Mouse (Mus musculus): ENCODE data around the gene Usp7. TPM values are rescaled to one million over a fixed set of nuclear protein-coding genes. Genes with fewer than 3 reads are reported as not detected.

Gene Usp7
- 31.9 and 36.8 TPM in 2 replicates for polyA plus RNA-seq (2015; fragmentation: Nextera tagmentation; extraction: Ambion mirVana)

- 91% methylated on average over 20 of the region's 20 CpGs for WGBS
- Histone ChIP-seq H3K27me3 (no peaks in the 10 kb centered on the region), H3K4me1 (peaks cover 10% of the 10 kb centered on the region), H3K27ac (no peak within 1 kb of the TSS), H3K4me3 (no peak within 1 kb of the TSS), H3K9me3 (no peaks in the 10 kb centered on the region), H3K36me3 (no peaks in the 10 kb centered on the region), H3K9ac (no peak within 1 kb of the TSS), H3K4me2 (replicated peaks) (no peak within 1 kb of the TSS)
- no peak for ATAC-seq (ENCODE audit: low FRiP score, low read depth)
Measured at GRCm38 (mm10) chr16:8791949-8792557, at the start of gene Usp7. Gene Usp7 (minus strand): TSS chr16:8792308.

DNA sequence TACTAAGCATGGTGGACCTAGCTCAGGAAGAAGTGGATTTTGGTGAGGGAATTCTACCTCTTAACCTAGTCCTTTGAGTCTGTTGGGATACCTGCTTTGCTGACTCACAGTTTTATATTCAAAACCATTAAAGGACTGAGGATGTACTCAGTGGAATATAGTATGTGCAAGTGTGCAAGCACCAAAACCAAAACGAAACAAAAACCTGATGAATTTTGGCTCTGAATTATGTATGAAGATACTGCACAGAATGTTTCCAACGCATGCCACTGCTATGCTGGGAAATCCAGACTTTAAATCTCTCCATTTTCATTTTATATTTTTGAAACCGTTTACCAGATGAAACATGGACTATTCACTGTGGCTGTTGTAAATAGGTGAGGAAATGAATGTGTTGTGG lies 48.4 kb upstream of the Usp7 start:
- Histone ChIP-seq H3K4me3 (no peak overlapping the region), H3K9me3 (no peaks in the 10 kb centered on the region), H3K27me3 (no peaks in the 10 kb centered on the region), H3K9ac (no peak overlapping the region), H3K36me3 (peaks cover 63% of the 10 kb centered on the region), H3K27ac (no peak overlapping the region), H3K4me1 (no peaks in the 10 kb centered on the region), H3K4me2 (replicated peaks) (no peak overlapping the region)
- 90% methylated on average over 3 of the region's 3 CpGs for WGBS
- ATAC-seq (ENCODE audit: low FRiP score, low read depth): no peak

DNA sequence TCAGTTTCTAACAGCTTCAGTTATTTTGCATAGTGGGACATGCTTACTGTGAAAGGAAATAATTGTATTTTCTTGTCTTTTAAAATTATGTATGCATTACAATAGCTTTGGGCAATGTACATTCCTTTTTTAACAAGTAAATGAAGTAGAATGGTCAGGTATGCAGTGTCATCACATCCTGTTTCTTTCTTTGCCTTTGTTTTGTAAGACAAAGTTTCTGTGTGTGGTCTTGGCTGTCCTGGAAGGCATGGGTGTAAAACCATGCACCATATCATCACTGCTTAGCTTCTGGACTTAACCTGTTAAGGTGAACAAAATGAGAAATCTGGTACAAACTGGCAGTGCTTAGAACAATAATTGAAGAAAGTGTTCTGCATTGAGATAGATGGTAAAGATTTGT lies 46.8 kb upstream of the Usp7 start:
- H3K4me1 ChIP-seq: peaks cover 1% of the 10 kb centered on the region; the same call in 1 of the 2 replicates
- no peaks in the 10 kb centered on the region for H3K9me3 ChIP-seq
- H3K36me3 ChIP-seq: peaks cover 71% of the 10 kb centered on the region
- H3K27ac ChIP-seq: no peak overlapping the region
- no peak overlapping the region for H3K4me3 ChIP-seq
- H3K9ac ChIP-seq: no peak overlapping the region
- ATAC-seq (ENCODE audit: low FRiP score, low read depth): no peak
- H3K27me3 ChIP-seq: no peaks in the 10 kb centered on the region
- H3K4me2 ChIP-seq (replicated peaks): no peak overlapping the region

DNA sequence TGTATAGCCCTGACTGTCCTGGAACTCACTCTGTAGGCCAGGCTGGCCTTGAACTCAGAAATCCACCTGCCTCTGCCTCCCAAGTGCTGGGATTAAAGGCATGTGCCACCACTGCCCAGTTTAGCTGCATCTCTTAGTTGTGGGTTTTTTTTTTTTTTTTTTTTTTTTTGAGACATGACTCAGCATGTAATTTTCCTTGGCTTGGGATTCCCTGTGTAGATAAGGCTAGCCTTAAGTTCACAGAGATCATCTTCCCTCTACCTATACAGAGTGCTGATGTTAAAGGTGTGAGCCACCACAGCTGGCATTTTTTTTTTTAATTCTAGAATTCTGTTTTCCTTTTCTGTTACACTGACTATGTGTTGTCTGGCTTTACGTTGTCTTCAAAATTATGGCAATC lies 45.5 kb upstream of the Usp7 start:
- Histone ChIP-seq H3K27ac (no peak overlapping the region), H3K9me3 (no peaks in the 10 kb centered on the region), H3K9ac (no peak overlapping the region), H3K4me3 (no peak overlapping the region), H3K4me1 (peaks cover 13% of the 10 kb centered on the region), H3K4me2 (replicated peaks) (no peak overlapping the region), H3K36me3 (peaks cover 72% of the 10 kb centered on the region), H3K27me3 (no peaks in the 10 kb centered on the region)
- WGBS: 97% methylated on average over 1 of the region's 1 CpGs
- no peak for ATAC-seq (ENCODE audit: low FRiP score, low read depth)

DNA sequence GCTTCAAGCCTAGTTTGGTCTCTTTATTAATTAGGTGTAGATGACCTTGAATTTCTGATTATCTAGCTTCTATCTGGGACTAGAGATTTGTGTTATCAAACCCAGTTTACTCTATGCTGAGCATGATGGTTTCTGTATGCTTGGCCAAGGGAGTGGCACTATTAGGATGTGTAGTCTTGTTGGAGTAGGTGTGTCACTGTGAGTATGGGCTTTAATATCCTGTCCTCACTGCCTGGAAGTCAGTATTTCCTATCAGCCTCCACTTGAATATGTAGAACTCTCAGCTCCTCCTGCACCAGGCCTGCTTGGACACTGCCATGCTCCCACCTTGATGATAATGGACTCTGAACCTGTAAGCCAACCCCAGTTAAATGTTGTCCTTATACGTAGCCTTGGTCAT lies 44.8 kb upstream of the Usp7 start:
- Histone ChIP-seq H3K4me1 (peaks cover 19% of the 10 kb centered on the region), H3K4me3 (no peak overlapping the region), H3K27ac (no peak overlapping the region), H3K9me3 (no peaks in the 10 kb centered on the region), H3K27me3 (no peaks in the 10 kb centered on the region), H3K4me2 (replicated peaks) (no peak overlapping the region), H3K36me3 (peaks cover 73% of the 10 kb centered on the region), H3K9ac (no peak overlapping the region)
- ATAC-seq (ENCODE audit: low FRiP score, low read depth): no peak
- WGBS: 100% methylated on average over 1 of the region's 1 CpGs

DNA sequence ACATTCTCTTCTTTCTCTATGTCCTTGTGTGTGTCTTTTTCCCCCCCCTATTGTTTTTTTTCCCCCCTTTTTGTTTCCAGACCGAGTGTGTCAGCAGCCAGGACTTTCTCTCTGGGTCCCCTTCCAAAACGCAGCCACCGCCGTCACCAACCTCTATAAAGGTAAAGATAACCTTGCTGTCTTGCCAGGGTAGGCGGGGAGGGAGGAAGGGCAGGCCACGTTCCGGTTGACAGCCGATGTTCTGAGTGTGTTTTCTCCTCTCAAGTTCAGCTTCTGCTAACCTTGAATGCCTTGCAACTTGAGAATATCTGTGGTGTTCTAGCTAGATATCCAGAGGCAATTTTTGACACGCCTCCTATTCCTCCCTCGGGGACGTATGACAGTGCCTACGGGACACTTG lies 39.1 kb upstream of the Usp7 start:
- no peak for ATAC-seq (ENCODE audit: low FRiP score, low read depth)
- Histone ChIP-seq H3K27me3 (no peaks in the 10 kb centered on the region), H3K4me2 (replicated peaks) (peak overlapping the region; percentile 96), H3K9ac (peak overlapping the region; percentile 99), H3K27ac (no peak overlapping the region), H3K4me1 (peaks cover 25% of the 10 kb centered on the region), H3K4me3 (peak overlapping the region; percentile 99), H3K9me3 (no peaks in the 10 kb centered on the region), H3K36me3 (peaks cover 27% of the 10 kb centered on the region)
- 5% methylated on average over 12 of the region's 12 CpGs for WGBS

- peaks cover 26% of the 10 kb centered on the region for H3K36me3 ChIP-seq
- ATAC-seq (ENCODE audit: low FRiP score, low read depth): peak; percentile 4
- H3K27me3 ChIP-seq: no peaks in the 10 kb centered on the region
- peak overlapping the region; percentile 96 for H3K4me2 ChIP-seq (replicated peaks)
- peak overlapping the region; percentile 92 for H3K27ac ChIP-seq
- no peaks in the 10 kb centered on the region for H3K9me3 ChIP-seq
- peak overlapping the region; percentile 99 for H3K9ac ChIP-seq
- peaks cover 25% of the 10 kb centered on the region for H3K4me1 ChIP-seq
- H3K4me3 ChIP-seq: peak overlapping the region; percentile 99
- WGBS: under 1% methylated on average over 72 of the region's 74 CpGs
Measured at GRCm38 (mm10) chr16:8830431-8831211, 38.5 kb upstream of the Usp7 start.

DNA sequence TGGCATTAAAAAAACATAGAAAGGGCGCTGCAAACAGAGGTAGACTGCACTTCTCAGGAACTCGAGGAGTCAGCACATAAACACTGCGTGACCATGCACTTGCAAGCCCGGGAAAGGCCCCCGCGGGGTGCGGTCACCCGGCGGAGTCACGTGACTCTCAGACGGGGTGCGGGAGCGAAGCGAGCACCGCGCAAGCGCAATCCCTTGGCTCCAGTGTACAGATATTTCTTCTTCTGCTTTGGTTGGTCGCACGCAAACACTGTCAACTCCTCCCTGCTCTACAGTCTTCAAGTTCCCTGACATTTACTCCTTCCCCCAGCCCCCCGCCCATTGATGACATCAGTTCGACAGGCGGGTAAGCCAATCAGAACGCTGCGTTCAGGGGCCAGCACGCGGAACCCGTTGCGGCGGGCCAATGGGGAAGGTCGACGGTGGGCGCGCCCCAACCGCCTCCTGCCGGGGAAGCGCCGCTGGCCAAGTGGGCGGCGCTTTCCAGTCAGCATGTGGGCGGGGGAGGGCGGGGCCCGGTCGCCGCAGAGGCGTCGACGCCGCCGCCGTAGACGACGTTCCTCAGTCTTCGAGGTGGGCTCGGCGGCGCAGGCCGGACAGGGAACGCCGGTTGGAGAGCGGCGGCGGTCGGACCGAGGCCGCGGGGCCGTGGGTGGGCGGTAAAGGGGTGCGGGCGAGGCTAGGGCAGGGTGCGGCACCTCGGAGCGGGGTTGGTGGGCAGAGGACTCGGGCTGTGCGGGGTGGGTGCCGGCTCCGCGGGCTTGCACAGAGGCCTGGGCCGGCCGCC lies 37.7 kb upstream of the Usp7 start, which contains the start of gene 1810013L24Rik:
TSS of gene 1810013L24Rik (plus strand) at position 537 of the 796 bp plus-strand sequence.
- H3K4me1 ChIP-seq: peaks cover 25% of the 10 kb centered on the region
- H3K9me3 ChIP-seq: no peaks in the 10 kb centered on the region
- H3K9ac ChIP-seq: peak within 1 kb of the TSS; percentile 99
- under 1% methylated on average over 68 of the region's 80 CpGs for WGBS
- peak; percentile 97 for ATAC-seq (ENCODE audit: low FRiP score, low read depth)
- peaks cover 17% of the 10 kb centered on the region for H3K36me3 ChIP-seq
- H3K27me3 ChIP-seq: no peaks in the 10 kb centered on the region
- peak within 1 kb of the TSS; percentile 92 for H3K27ac ChIP-seq
- peak within 1 kb of the TSS; percentile 99 for H3K4me3 ChIP-seq
- H3K4me2 ChIP-seq (replicated peaks): peak within 1 kb of the TSS; percentile 97

DNA sequence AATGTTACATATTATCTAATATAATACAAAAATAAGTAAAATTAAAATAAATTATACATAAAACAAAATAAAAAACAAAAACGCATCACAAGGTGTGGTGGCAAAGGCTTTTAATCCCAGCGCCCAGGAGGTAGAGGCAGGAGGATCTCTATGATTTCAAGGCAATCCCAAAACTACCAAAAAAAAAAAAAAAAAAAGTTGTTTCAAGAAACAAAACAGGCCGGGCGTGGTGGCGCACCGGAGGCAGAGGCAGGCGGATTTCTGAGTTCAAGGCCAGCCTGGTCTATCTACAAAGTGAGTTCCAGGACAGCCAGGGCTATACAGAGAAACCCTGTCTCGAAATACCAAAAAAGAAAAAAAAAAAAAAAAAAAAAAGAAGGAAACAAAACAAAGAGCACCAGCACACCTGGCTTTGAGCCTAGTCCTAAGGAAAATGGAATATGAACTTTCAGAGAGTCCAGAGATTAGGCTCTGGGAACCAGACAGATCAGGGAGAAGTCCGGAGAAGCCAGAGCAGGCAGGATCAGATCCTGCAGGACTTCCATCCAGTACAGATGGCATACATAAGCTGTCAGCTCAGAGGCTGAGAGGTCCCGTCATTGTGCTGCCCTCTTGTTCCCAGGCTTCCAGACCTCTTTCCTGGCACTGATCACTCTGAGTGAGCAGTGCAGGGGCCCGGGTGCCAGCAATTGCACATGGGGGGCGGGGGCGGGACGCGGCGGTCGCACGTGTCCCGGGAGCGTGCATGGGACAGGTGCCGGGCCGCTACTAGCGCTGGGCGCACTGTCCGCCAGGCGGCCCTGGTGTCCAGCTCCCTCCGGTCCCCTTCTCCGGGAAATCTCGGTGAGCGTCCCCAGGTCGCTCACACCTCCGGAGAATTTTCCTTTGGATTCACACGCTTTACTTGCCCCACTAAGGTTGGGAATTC lies 36.8 kb upstream of the Usp7 start:
- Histone ChIP-seq H3K4me3 (peak overlapping the region; percentile 99), H3K27me3 (no peaks in the 10 kb centered on the region), H3K9me3 (no peaks in the 10 kb centered on the region), H3K36me3 (peaks cover 15% of the 10 kb centered on the region), H3K27ac (peak overlapping the region; percentile 85), H3K4me2 (replicated peaks) (peak overlapping the region; percentile 97), H3K4me1 (peaks cover 23% of the 10 kb centered on the region), H3K9ac (peak overlapping the region; percentile 76)
- ATAC-seq (ENCODE audit: low FRiP score, low read depth): peak; percentile 58
- 11% methylated on average over 33 of the region's 33 CpGs for WGBS

DNA sequence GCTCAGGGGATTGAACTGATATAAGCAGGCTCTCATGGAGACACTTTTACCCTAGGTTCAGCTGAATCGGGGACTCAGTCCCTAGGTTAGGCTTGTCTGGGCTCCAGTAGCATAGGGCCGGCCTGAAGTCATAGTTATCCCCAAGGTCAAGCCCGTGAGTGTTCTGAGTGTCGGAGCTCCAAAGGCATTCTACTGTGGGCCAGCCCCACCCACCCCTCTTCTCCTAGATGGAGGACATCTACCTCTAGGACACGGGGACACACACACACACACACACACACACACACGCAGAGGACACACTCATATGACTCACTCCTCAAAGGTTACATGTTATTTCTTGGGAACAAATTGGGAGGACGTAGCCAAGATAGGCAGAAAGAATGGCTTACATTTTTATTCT lies 35.3 kb upstream of the Usp7 start:
- no peak for ATAC-seq (ENCODE audit: low FRiP score, low read depth)
- Histone ChIP-seq H3K4me3 (no peak overlapping the region), H3K9ac (no peak overlapping the region), H3K36me3 (peaks cover 1% of the 10 kb centered on the region; the same call in 1 of the 2 replicates), H3K4me1 (peaks cover 9% of the 10 kb centered on the region), H3K4me2 (replicated peaks) (no peak overlapping the region), H3K27ac (no peak overlapping the region), H3K9me3 (no peaks in the 10 kb centered on the region), H3K27me3 (no peaks in the 10 kb centered on the region)
- WGBS: 85% methylated on average over 7 of the region's 7 CpGs

DNA sequence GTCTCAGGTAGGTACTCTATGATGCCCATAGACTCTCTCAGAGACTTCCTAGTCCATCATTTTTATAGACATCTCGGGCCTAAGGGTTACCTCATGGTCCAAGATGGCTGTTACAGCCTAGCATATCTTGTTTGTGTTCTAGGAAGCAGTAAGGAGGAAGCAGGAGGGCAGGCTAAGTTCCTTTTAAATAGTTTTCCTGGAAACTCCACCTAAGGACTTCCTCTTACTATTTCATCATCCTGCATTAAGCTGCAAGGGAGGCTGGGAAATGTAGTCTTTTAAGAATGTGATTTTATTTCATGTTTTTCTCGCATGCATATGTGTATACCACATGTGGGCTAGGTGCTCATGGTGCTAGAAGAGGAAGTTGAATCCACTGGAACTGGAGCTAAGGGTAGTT lies 31.6 kb upstream of the Usp7 start:
- no peaks in the 10 kb centered on the region for H3K27me3 ChIP-seq
- no peak overlapping the region for H3K4me2 ChIP-seq (replicated peaks)
- H3K36me3 ChIP-seq: no peaks in the 10 kb centered on the region
- 69% methylated on average over 2 of the region's 2 CpGs for WGBS
- H3K4me3 ChIP-seq: no peak overlapping the region
- H3K4me1 ChIP-seq: no peaks in the 10 kb centered on the region
- H3K9ac ChIP-seq: no peak overlapping the region
- H3K9me3 ChIP-seq: no peaks in the 10 kb centered on the region
- no peak for ATAC-seq (ENCODE audit: low FRiP score, low read depth)
- no peak overlapping the region for H3K27ac ChIP-seq

Data from limb, embryonic 13.5 days (tissue).